ENCODE assay signal across 8 mouse cellular contexts in the genomic region with DNA sequence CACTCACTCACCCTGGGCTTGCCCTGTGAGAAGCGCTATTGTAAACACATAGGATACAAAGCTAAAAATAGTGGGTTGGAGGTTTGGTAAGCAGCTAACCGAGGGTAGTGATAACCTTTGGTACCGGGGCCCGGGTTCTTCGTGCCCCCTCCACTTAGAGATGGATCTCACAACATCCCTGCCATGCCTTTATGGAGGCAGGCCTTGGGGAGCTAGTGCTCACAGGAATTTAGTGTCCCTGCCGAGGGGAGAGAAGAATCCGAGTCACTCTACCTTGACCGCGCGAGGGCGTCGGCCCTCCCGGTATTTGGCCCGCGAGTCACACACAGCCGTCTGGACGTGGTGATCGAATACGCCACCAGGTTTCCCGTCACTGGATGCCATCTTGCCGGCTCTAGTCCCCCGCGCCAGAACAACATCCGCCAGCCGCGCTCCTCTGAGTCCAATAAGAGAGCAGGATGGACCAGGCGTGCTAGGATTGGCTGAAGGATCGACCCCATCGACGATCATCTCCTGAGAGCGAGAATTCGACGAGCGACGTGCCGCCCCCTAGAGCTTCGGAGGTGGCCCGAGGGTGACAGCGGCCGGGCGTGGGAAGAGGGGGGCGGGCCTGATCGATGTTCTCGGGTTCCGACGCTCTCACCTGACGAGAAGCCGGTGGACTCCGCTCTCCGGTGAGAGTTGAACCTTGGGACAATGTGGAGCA. TPM values are rescaled to one million over a fixed set of nuclear protein-coding genes. Genes with fewer than 3 reads are reported as not detected.
DNase-seq lines count a peak whose midpoint lies in the region; ATAC-seq lines count a peak whose summit lies in the region.

A gene (plus strand): TSS at position 374 of the 706 bp plus-strand sequence.

- intact Hi-C loops in gastrocnemius, postnatal 14 days (cut with DNase I; ENCODE audit: low total_unique reads), result no loop called here
- intact Hi-C loops in left cerebral cortex, postnatal 10 days (cut with DNase I), result no loop called here

- DNase-seq in adrenal gland, adult (ENCODE audit: inconsistent age in 2 of 2, low spot score in 1 of 2), result peak; percentile 96 to 98
- peak; percentile 99 for DNase-seq in embryo, embryonic 10.5 days (ENCODE audit: low spot score)
- DNase-seq in gastrocnemius, postnatal 14 days, result peak; percentile 94
- DNase-seq in left cerebral cortex, postnatal 10 days (ENCODE audit: extremely low spot score in 1 of 2, low spot score in 2 of 2), result peak; percentile 96
- DNase-seq in right cerebral cortex, postnatal 25 days, result peak; percentile 93
- peak; percentile 93 for DNase-seq in urinary bladder, postnatal 4 days (ENCODE audit: low spot score in 2 of 2)

- ATAC-seq in inflammation-experienced regulatory T-cells, adult 6 months, result peak; percentile 98
- ATAC-seq in megakaryocyte-erythroid progenitor cell, adult 5-6 weeks (replicated peaks; ENCODE audit: low FRiP score, low TSS enrichment, poor library complexity, severe bottlenecking), result peak; percentile 94

RNA-seq across cellular contexts. Expression of the gene that starts here (rescaled TPM):
- total RNA-seq in gastrocnemius, postnatal 14 days (2021), result 1 to 10 TPM; 5.6 to 7.4 TPM
- 10 to 100 TPM; 13.4 to 19.2 (median 18.9) TPM for polyA plus RNA-seq in inflammation-experienced regulatory T-cells, adult 6 months (2017; shearing (Covaris generic))
- total RNA-seq in left cerebral cortex, postnatal 10 days (2021), result 10 to 100 TPM; 27.4 to 27.8 TPM
- 16.6 and 38.2 TPM in 2 replicates for total RNA-seq in megakaryocyte-erythroid progenitor cell, adult 5-6 weeks (2014; fragmentation: Nextera tagmentation)
- total RNA-seq in megakaryocyte-erythroid progenitor cell, adult 5-6 weeks (2017), result 20.7 and 22.1 TPM in 2 replicates

Comparison
In these comparisons a context has a peak if more than half of its experiments do, and no peak if none do; other contexts are left out.
1. Peak in every context shown above with its lines: DNase-seq and ATAC-seq.